Mouse (Mus musculus) large intestine, adult 2 months (tissue): ENCODE measurements around the gene E2f6. TPM values are rescaled to one million over a fixed set of nuclear protein-coding genes. Genes with fewer than 3 reads are reported as not detected.

Source experiments
- DNase-seq: peaks from one replicate; pipeline ENCODE4 v3.0.0-alpha.2; 2012; ENCODE audit warnings: low read depth, low spot score
- WGBS: fragments of 180-500 bp; shearing (Covaris S2); methylation state at CpG from one replicate; pipeline ENCODE4 v1.1.7; 2018; 5-methylcytosine and 5-hydroxymethylcytosine counted together
- polyA plus RNA-seq: library from polyadenylated mRNA; depleted of rRNA; stranded (reverse); fragments of >200 nt; gene quantifications from 2 replicates; pipeline ENCODE4 v1.2.3, GENCODE M21; 2012

The E2f6 gene
- polyA plus RNA-seq, 1 experiment, result 9.5 TPM

DNA sequence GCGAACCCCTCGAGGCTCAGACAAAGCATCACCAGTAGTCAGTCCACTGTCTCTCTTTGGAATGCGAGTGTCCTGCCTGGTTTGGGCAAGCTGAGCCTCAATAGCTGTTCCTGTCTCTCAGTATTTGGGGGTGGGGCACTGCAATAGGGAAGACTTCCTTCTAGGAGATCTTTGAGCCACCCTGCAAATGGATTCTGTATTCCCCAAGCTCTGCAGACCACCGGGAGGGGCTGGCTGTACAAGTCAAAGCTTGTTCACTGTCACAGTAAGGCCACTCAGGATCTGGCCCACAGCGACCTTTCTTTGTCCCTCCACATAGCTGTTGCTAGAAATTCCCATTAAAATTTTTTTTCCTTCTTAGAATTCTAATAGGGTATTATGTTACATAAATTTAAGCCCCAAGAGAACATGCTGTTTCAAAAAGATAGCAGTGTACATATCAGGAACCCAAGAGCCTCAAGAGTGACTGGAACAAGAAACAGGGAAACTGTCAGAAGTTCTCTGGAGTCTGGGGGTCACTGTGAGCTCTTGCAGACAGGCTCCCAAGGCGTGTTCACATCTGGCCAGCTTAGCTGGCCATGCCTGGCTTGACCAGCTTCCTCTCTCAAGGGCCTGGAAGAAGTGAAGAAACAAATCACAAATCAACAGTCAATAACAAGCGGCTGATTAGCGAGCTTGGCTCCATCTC lies 58.5 kb downstream of the E2f6 start:
- DNase-seq, result no peak
- 80% methylated on average over 8 of the region's 8 CpGs for WGBS

DNA sequence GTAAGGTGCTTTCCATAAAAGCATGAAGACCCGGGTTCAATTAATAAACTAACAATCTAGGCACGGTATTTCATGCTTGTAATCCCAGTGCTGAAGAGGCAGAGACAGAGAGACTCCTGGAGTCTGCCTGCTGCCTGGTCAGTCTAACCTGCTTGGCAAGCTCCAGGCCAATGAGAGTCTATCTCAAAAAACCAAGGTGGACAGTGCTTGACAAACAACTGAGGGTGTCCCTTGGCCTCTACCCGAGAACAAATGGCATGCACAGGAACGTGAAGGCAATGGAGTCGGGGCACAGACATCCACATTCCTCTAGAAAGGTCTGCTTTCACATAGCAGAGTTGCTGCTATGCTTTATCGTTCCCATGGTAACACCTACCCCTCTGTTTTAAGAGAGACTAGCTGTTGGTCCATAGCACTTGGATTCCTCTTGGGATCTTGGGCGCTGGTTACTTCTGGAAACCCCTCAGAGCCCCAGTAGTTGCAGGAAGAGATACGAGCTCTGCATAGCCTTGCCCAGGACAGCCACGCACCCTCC lies 59.2 kb downstream of the E2f6 start:
- no peak for DNase-seq
- 24% methylated on average over 9 of the region's 9 CpGs for WGBS

- DNase-seq, result no peak
- 14% methylated on average over 8 of the region's 8 CpGs for WGBS
These were observed 59.8 kb downstream of the E2f6 start for GRCm38 (mm10) chr12:16870405-16871068.

DNA sequence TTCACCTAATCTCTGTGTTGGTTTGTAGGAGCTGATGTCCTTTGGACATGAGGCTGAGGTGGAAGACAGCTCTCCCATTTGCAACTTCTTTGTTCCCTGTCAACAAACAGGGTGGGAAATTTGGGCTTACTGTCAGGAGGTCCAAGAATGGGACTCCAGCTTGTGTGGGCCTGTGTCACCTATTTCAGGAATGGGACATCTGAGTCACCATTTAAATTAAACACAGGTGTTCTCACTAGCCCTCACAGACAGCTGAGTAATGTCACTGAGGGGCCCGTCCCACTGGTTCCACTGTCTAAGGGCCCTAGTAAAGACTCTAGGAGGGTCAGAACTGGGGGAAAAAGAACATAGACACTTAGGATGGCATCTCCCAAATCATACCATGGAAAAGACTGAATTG lies 61.2 kb downstream of the E2f6 start:
- WGBS, result 81% methylated on average over 1 of the region's 1 CpGs

GRCm38 (mm10) chr12:16872926-16873464 lies 62.2 kb downstream of the E2f6 start:
- WGBS, result 44% methylated on average over 7 of the region's 7 CpGs
- no peak for DNase-seq

More for the DNA sequence above, 61.2 kb downstream of the E2f6 start:
- no peak for DNase-seq

DNA sequence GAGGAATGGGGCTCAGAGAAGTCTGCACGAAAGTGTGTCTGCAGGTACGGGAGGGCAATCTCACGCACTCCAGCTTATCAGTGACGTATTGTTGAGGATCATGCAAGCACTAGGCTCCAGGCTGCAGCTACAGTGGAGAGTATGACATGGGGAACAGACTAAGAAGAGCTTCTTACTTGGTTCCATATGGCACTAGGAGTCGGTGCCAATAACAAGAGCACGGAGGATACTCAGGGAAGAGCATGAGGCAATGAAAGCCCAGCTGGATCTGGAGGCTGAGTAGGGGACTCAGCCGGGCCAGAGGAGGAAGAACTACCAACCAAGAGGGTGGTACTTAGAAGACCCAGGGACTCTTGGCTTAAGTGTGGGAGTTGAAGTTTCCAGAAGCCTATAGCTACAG lies 62.8 kb downstream of the E2f6 start:
- DNase-seq, result no peak
- WGBS, result 68% methylated on average over 7 of the region's 7 CpGs

GRCm38 (mm10) chr12:16874086-16874485 lies 63.3 kb downstream of the E2f6 start:
- no peak for DNase-seq
- WGBS, result 5% methylated on average over 2 of the region's 2 CpGs

DNA sequence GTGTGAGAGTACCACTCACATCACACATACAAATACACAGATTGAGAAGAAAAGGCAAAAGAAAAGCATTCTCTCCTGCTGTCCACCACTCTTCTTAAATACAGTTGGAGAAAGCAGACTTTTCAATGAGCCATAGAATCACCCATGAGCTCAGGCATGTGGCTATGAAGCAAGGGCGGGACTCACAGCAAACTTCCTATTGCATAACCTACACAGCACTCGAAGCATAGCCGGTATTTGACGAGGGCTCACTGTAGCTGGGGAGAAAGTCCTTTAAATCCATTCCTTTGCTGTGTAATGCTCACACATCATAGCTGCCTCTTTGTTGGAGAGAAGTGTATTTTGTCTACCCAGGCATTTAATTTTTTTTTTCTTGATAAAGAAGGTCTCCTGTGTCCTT lies 64.5 kb downstream of the E2f6 start:
- WGBS, result 7% methylated on average over 4 of the region's 4 CpGs
- no peak for DNase-seq

DNA sequence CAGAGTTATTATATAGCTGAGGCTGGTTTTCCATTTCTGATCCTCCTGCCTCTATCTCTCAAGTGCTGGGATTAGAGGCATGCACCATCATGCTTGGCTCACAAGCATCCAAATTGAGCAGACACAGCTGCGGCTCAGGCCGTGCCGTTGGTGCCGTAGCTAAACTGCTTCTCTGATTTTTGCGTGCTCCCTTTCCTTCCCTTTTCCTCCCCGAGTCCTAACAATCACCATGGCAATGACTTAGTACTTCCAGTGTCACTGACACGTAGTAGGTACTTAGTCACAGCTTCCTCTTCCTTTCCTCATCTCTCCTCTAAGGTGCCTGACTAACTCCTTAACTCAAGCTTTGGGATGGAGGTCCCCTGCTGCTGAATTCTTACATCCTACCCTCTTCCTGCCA lies 64.9 kb downstream of the E2f6 start:
- no peak for DNase-seq
- WGBS, result 73% methylated on average over 7 of the region's 7 CpGs

DNA sequence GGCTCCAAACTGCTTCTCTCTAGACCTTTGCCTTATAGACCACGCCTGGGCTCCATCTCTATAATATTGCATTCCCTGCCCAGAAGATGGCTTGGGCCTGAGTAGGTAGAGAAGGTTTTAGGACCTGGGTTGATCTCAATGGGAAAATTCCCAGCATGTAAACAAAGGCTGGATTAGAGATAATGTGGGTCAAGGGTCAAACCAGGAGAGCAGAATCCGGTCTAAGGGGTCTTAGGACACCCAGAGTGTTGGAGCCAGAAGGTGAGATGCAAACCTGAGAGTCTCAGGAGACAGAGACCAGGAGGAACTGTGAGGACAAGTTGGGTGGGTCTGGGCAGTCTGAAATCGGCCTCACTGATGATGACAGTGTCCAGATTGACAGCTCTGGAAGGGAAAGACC lies 65.9 kb downstream of the E2f6 start:
- no peak for DNase-seq
- 46% methylated on average over 3 of the region's 3 CpGs for WGBS

GRCm38 (mm10) chr12:16877141-16877540 lies 66.4 kb downstream of the E2f6 start:
- DNase-seq, result no peak
- 60% methylated on average over 5 of the region's 5 CpGs for WGBS

DNA sequence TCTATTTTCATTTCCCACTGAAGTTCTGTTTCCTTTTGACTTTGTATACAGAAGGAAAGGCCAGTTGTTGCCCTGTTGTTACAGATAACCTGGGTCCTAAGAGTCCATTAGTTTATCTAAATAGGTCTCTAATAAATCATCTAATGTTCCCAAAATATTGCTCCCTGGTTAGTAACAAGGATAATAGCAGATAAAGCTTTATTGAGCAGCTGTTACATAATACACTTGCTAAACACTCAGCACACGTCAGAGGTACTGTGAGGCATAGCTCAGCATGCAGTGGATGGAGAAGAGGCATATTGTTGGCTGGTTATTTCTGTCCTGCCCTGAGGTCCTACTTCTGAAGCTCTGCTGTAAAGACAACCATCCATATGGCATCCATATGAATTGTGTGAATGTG lies 66.9 kb downstream of the E2f6 start:
- DNase-seq, result no peak
- WGBS, result 24% methylated on average over 1 of the region's 1 CpGs

- 86% methylated on average over 1 of the region's 1 CpGs for WGBS
- DNase-seq, result no peak
These were observed 68.6 kb downstream of the E2f6 start for GRCm38 (mm10) chr12:16879369-16879768.

GRCm38 (mm10) chr12:16880077-16880476 lies 69.3 kb downstream of the E2f6 start:
- 95% methylated on average over 4 of the region's 4 CpGs for WGBS
- no peak for DNase-seq

DNA sequence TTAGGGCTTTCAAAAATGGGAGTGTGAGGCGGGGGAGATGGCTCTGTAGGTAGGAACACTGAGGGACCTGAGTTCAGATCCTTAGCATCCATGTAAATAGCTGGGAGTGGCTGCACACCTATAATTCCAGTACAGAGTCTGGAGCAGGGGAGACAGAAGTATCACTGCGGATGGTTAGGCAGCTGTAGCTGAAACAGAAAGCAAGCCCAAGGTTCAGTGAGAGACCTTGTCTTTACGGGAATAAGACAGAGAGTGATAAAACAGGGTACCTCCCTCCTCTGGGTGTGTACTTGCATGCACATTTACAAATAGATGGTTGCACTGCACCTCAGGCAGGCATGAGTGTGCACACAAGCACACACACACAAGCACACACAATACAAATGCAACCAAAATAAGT lies 71.7 kb downstream of the E2f6 start:
- WGBS, result 42% methylated on average over 3 of the region's 3 CpGs
- DNase-seq, result no peak

- DNase-seq, result no peak
- 86% methylated on average over 7 of the region's 7 CpGs for WGBS
These were observed 72.3 kb downstream of the E2f6 start for GRCm38 (mm10) chr12:16883111-16883510.

DNA sequence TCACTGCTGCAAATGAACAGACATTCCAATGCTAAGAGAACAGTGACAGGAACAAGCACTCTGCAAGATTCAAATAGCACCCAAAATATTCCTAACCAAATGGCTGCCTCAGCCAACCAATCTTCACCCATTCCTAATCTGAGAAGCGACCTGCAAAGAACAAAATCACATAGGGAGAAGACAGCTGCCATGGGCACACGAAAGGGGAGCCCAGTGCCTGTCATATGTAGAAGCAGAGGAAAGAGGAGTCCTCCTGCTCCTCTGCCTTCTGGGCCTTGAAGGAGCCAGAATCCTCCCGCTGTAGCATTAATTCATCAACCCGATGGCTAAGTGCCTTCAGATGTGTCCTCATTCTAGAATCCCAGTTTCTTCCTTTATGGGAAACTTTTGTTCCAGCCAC lies 73.8 kb downstream of the E2f6 start:
- no peak for DNase-seq
- WGBS, result 97% methylated on average over 4 of the region's 4 CpGs

GRCm38 (mm10) chr12:16886354-16886753 lies 75.6 kb downstream of the E2f6 start:
- no peak for DNase-seq

More at GRCm38 (mm10) chr12:16886354-16886753, 75.6 kb downstream of the E2f6 start:
- WGBS, result 83% methylated on average over 6 of the region's 6 CpGs
